Mouse (Mus musculus): ENCODE results near the gene Igfals.

DNA sequence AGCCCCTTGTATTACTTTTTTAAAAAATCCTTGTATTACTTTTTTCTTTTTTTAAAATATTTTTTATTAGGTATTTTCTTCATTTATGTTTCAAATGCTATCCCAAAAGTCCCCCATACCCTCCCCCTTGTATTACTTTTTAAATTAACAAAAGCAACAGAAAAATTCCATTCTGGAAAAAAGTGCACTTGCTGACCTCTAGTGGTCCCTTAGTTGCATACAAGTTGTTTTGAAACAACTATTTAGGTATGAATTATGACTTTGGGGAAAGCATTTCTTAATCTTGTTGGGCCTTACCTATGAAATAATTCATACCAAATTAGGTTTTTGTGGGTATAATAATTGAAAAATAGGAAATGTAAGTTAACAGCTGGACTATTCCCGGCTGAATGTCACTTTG is 48.3 kb upstream of the Igfals start:
- TF ChIP-seq CTCF (IDR thresholded peaks at IDR 0.05; ENCODE audit: low read depth) (peak; percentile 43), EP300 (IDR thresholded peaks at IDR 0.05; ENCODE audit: low read depth) (no peak)
